Comparison of ENCODE assay signal across 28 mouse cellular contexts in the genomic region with DNA sequence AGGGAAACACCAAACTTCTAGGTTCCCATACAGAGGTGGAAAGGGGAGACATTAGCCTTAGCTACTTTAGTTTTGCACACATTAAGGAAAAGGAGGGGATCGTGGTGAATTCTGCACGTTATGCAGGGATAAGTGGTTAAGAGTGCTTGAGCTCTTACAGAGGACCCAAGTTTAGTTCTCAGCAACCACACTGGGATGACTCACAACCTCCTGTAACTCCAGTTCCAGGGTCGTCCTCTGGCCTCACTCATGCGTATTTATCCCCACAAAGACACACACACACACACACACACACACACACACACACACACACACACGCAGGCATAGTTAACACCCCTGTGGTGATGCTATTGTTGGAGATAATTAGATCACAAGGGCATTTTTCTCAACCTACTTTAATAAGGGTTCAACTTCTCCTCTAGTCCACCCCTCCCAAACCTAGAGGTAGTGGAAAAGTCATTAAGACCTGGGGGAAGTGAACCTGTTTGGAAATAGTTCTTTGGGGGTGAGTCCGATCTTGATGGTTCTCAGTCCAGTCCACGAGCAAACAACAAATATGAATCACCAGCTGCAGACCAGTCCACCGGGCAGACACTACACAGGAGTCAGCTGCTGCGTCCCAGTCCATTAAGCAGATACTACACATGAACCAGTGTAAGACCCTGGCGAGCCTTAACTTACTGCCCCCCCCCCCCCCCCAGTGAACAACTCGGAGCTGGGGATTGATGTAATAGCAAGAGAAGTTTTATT. TPM values are rescaled to one million over a fixed set of nuclear protein-coding genes. Genes with fewer than 3 reads are reported as not detected.
DNase-seq lines count a peak whose midpoint lies in the region; ATAC-seq lines count a peak whose summit lies in the region.
"Had no signal": no experiment of that assay in that cellular context is flagged by ENCODE, and none has a peak within 500 bp of the region (broad histone marks: within the 10 kb centered on the region; RNA-seq: fewer than 3 reads in every experiment).

No protein-coding gene starts in this region.

- peak; percentile 60; the same call in 1 of the 2 replicates for ATAC-seq in limb, embryonic 11.5 days (ENCODE audit: insufficient number of reproducible peaks, low FRiP score, low TSS enrichment, low read depth)
- ATAC-seq in limb, embryonic 13.5 days (ENCODE audit: low FRiP score, low read depth): peak; percentile 24; the same call in 1 of the 2 replicates
- no peak for ATAC-seq in hindbrain, embryonic 13.5 days (ENCODE audit: low FRiP score)
- ATAC-seq: forebrain, embryonic 14.5 days; hindbrain, postnatal 0 days; intestine, embryonic 15.5 days had no signal

- no peak overlapping the region for H3K4me3 ChIP-seq in limb, embryonic 11.5 days (ENCODE audit: low read depth, low read length)
- no peak overlapping the region for H3K4me3 ChIP-seq in limb, embryonic 10.5 days
- H3K4me3 ChIP-seq in limb, embryonic 13.5 days: no peak overlapping the region
- H3K4me3 ChIP-seq in hindbrain, embryonic 13.5 days: no peak overlapping the region
- H3K4me3 ChIP-seq: embryonic facial prominence, embryonic 15.5 days; heart, embryonic 15.5 days; intestine, embryonic 15.5 days; liver, embryonic 13.5 days had no signal

- no peaks in the 10 kb centered on the region for H3K36me3 ChIP-seq in limb, embryonic 11.5 days (ENCODE audit: control insufficient read depth, insufficient read depth, low read length)
- no peaks in the 10 kb centered on the region for H3K36me3 ChIP-seq in limb, embryonic 10.5 days
- no peaks in the 10 kb centered on the region for H3K36me3 ChIP-seq in limb, embryonic 13.5 days
- no peaks in the 10 kb centered on the region for H3K36me3 ChIP-seq in hindbrain, embryonic 13.5 days
- H3K36me3 ChIP-seq: embryonic facial prominence, embryonic 15.5 days; heart, embryonic 15.5 days; intestine, embryonic 15.5 days; liver, embryonic 13.5 days had no signal

- no peak overlapping the region for H3K4me2 ChIP-seq in limb, embryonic 11.5 days (ENCODE audit: low read depth, severe bottlenecking)
- H3K4me2 ChIP-seq in limb, embryonic 13.5 days (replicated peaks): no peak overlapping the region
- no peak overlapping the region for H3K4me2 ChIP-seq in hindbrain, embryonic 13.5 days
- H3K4me2 ChIP-seq: embryonic facial prominence, embryonic 15.5 days; heart, embryonic 15.5 days; intestine, embryonic 15.5 days; liver, embryonic 13.5 days had no signal

- no peaks in the 10 kb centered on the region for H3K4me1 ChIP-seq in limb, embryonic 11.5 days (ENCODE audit: control insufficient read depth, insufficient read depth, low read length)
- H3K4me1 ChIP-seq in limb, embryonic 10.5 days: peaks cover 5% of the 10 kb centered on the region; the same call in 1 of the 2 replicates
- peaks cover 11% of the 10 kb centered on the region for H3K4me1 ChIP-seq in limb, embryonic 13.5 days
- H3K4me1 ChIP-seq in hindbrain, embryonic 13.5 days (replicated peaks): no peaks in the 10 kb centered on the region
- H3K4me1 ChIP-seq: embryonic facial prominence, embryonic 15.5 days; heart, embryonic 15.5 days; intestine, embryonic 15.5 days; liver, embryonic 13.5 days had no signal

- peak; percentile 12 for DNase-seq in adrenal gland, adult 2 months
- DNase-seq in adrenal gland, postnatal 14 days: no peak
- no peak for DNase-seq in limb, embryonic 11.5 days (ENCODE audit: low spot score)
- no peak for DNase-seq in limb, embryonic 10.5 days (ENCODE audit: low spot score)
- DNase-seq in thymus, adult 18-20 months: no peak
- no peak for DNase-seq in kidney, adult 8-10 months
- DNase-seq: cerebellum, adult 11-12 months; cerebellum, postnatal 10 days; kidney, postnatal 4 days; layer of hippocampus, postnatal 36 days; left cerebral cortex, postnatal 4 days; liver, embryonic 13.5 days; lung, adult 18-20 months; lung, postnatal 10 days; midbrain, embryonic 14.5 days; right cerebral cortex, adult 18-20 months; spleen, adult 18-20 months; thymus, postnatal 25 days had no signal

- no peaks in the 10 kb centered on the region for H3K9me3 ChIP-seq in limb, embryonic 11.5 days (ENCODE audit: control insufficient read depth, low read length)
- H3K9me3 ChIP-seq in limb, embryonic 10.5 days (replicated peaks): no peaks in the 10 kb centered on the region
- no peaks in the 10 kb centered on the region for H3K9me3 ChIP-seq in limb, embryonic 13.5 days
- no peaks in the 10 kb centered on the region for H3K9me3 ChIP-seq in hindbrain, embryonic 13.5 days
- H3K9me3 ChIP-seq: embryonic facial prominence, embryonic 15.5 days; heart, embryonic 15.5 days; intestine, embryonic 15.5 days; liver, embryonic 13.5 days had no signal

- 77% methylated on average over 11 of the region's 11 CpGs for WGBS in limb, embryonic 11.5 days
- 89% methylated on average over 11 of the region's 11 CpGs for WGBS in limb, embryonic 10.5 days
- 62% methylated on average over 11 of the region's 11 CpGs for WGBS in limb, embryonic 13.5 days
- 83% methylated on average over 11 of the region's 11 CpGs for WGBS in hindbrain, embryonic 13.5 days

- no peaks in the 10 kb centered on the region for H3K27me3 ChIP-seq in limb, embryonic 11.5 days (ENCODE audit: control insufficient read depth, insufficient read depth, low read length)
- no peaks in the 10 kb centered on the region for H3K27me3 ChIP-seq in limb, embryonic 10.5 days (ENCODE audit: low read depth, poor library complexity, severe bottlenecking)
- no peaks in the 10 kb centered on the region for H3K27me3 ChIP-seq in limb, embryonic 13.5 days
- H3K27me3 ChIP-seq in hindbrain, embryonic 13.5 days: no peaks in the 10 kb centered on the region
- H3K27me3 ChIP-seq: embryonic facial prominence, embryonic 15.5 days; heart, embryonic 15.5 days; intestine, embryonic 15.5 days; liver, embryonic 13.5 days had no signal

- no peak overlapping the region for H3K9ac ChIP-seq in limb, embryonic 11.5 days (ENCODE audit: low read length)
- H3K9ac ChIP-seq in limb, embryonic 13.5 days: no peak overlapping the region
- H3K9ac ChIP-seq in hindbrain, embryonic 13.5 days: no peak overlapping the region
- H3K9ac ChIP-seq: embryonic facial prominence, embryonic 15.5 days; heart, embryonic 15.5 days; intestine, embryonic 15.5 days; liver, embryonic 13.5 days had no signal

- no peak overlapping the region for H3K27ac ChIP-seq in limb, embryonic 11.5 days (replicated peaks; ENCODE audit: low read depth, low read length)
- H3K27ac ChIP-seq in limb, embryonic 10.5 days: no peak overlapping the region
- no peak overlapping the region for H3K27ac ChIP-seq in limb, embryonic 13.5 days
- H3K27ac ChIP-seq in hindbrain, embryonic 13.5 days: no peak overlapping the region
- H3K27ac ChIP-seq: embryonic facial prominence, embryonic 15.5 days; heart, embryonic 15.5 days; hindbrain, postnatal 0 days; intestine, embryonic 15.5 days; kidney, postnatal 0 days; liver, embryonic 13.5 days; macrophage had no signal

RNA-seq across cellular contexts. Expression of a gene that starts 27.6 kb away (rescaled TPM):
- 10 to 100 TPM; 10.2 to 14.2 TPM for total RNA-seq in adrenal gland, adult 2 months (2021)
- polyA plus RNA-seq in adrenal gland, adult 2 months (2012; rRNA removed): 6.0 and 6.4 TPM in 2 replicates
- 13.2 and 16.2 TPM in 2 replicates for total RNA-seq in adrenal gland, postnatal 14 days (2021)
- 27.4 and 28.1 TPM in 2 replicates for polyA plus RNA-seq in limb, embryonic 11.5 days (2014; fragmentation: Nextera tagmentation; extraction: Ambion mirVana)
- polyA plus RNA-seq in limb, embryonic 10.5 days (2016; fragmentation: Nextera tagmentation; extraction: Ambion mirVana): 17.7 and 23.0 TPM in 2 replicates
- polyA plus RNA-seq in limb, embryonic 13.5 days (2015; fragmentation: Nextera tagmentation; extraction: Ambion mirVana): 51.3 and 51.5 TPM in 2 replicates
- 78.8 and 79.4 TPM in 2 replicates for polyA plus RNA-seq in hindbrain, embryonic 13.5 days (2015; fragmentation: Nextera tagmentation; extraction: Ambion mirVana)
- total RNA-seq: MEL had no signal
